Mouse (Mus musculus): Measurements from ENCODE around the gene Fgf15.

- TF ChIP-seq POLR2A (IDR thresholded peaks at IDR 0.05; ENCODE audit: control insufficient read depth, low read depth, low read length), result no peak
- TF ChIP-seq CTCF (IDR thresholded peaks at IDR 0.05; ENCODE audit: control insufficient read depth, insufficient read depth, insufficient replicate concordance, low read depth, low read length), result no peak
Measured at GRCm38 (mm10) chr7:144908705-144909104, 12.4 kb downstream of the Fgf15 start.
